Mouse (Mus musculus) neural tube, embryonic 14.5 days (tissue): ENCODE data around the gene Sppl2a. TPM values are rescaled to one million over a fixed set of nuclear protein-coding genes. Genes with fewer than 3 reads are reported as not detected.
"Not testable (repeated sequence)": the region's sequence is repeated elsewhere in the genome, so short reads cannot be mapped to it uniquely, and the experiment has no call there.

ENCODE experiments used
- ATAC-seq: fragments of 200-750 bp; cut with Nextera tagmentation; 2 replicates; pipeline ENCODE4 v1.8.0; 2017; ENCODE audit warnings: low read depth, mild to moderate bottlenecking, moderate TSS enrichment, moderate library complexity
- H3K27ac ChIP-seq: fragments of 300-500 bp; sonication (generic); 2 replicates; pipeline ENCODE4 v1.5.1; 2014; ENCODE audit warnings: low read depth, mild to moderate bottlenecking, control low read depth, low read length, moderate library complexity, mixed read lengths
- H3K27me3 ChIP-seq: fragments of 300-500 bp; sonication (generic); 2 replicates; pipeline ENCODE4 v1.6.1; 2014; ENCODE audit warnings: low read length; ENCODE audit not compliant: control insufficient read depth, insufficient read depth
- H3K36me3 ChIP-seq: fragments of 300-500 bp; sonication (generic); 2 replicates; pipeline ENCODE4 v1.6.1; 2014; ENCODE audit warnings: low read length, mixed read lengths; ENCODE audit not compliant: control insufficient read depth, insufficient read depth
- H3K4me1 ChIP-seq: fragments of 300-500 bp; sonication (generic); 2 replicates; pipeline ENCODE4 v1.6.1; 2014; ENCODE audit warnings: low read length; ENCODE audit not compliant: control insufficient read depth, insufficient read depth
- H3K4me2 ChIP-seq: fragments of 300-500 bp; sonication (generic); 2 replicates; pipeline ENCODE4 v1.6.1; 2014; ENCODE audit warnings: mild to moderate bottlenecking, low read depth, low read length, control low read depth
- H3K4me3 ChIP-seq: fragments of 300-500 bp; sonication (generic); 2 replicates; pipeline ENCODE4 v1.5.1; 2014; ENCODE audit warnings: low read depth, low read length, control low read depth, mixed read lengths
- H3K9ac ChIP-seq: fragments of 300-500 bp; sonication (generic); replicated peaks from 2 replicates; pipeline ENCODE4 v1.6.1; 2014; ENCODE audit warnings: low read depth, mild to moderate bottlenecking, control low read depth, low read length, mixed read lengths
- H3K9me3 ChIP-seq: fragments of 300-500 bp; sonication (generic); 2 replicates; pipeline ENCODE4 v1.6.1; 2016; ENCODE audit warnings: low read length; ENCODE audit not compliant: control insufficient read depth
- WGBS: fragments of 180-500 bp; shearing (Covaris S2); extraction: QIAGEN DNeasy Blood & Tissue Kit; methylation state at CpG from one replicate; pipeline ENCODE4 v1.1.7; 2014; 5-methylcytosine and 5-hydroxymethylcytosine counted together
- polyA plus RNA-seq: library from polyadenylated mRNA; unstranded; fragments of >200 nt; fragmentation: Nextera tagmentation; extraction: Ambion mirVana; gene quantifications from 2 replicates; pipeline ENCODE4 v1.2.1, GENCODE M21; 2014

Sppl2a gene
- polyA plus RNA-seq, 1 experiment from 2014 or later: 40.5 TPM

- H3K27ac ChIP-seq, H3K36me3 ChIP-seq, H3K9me3 ChIP-seq, H3K4me3 ChIP-seq, ATAC-seq, H3K4me2 ChIP-seq, H3K27me3 ChIP-seq, H3K9ac ChIP-seq, H3K4me1 ChIP-seq: not testable (repeated sequence)
- 56% methylated on average over 2 of the region's 2 CpGs for WGBS
Observed at GRCm38 (mm10) chr2:126882711-126883110, 50.3 kb downstream of the Sppl2a start.

DNA sequence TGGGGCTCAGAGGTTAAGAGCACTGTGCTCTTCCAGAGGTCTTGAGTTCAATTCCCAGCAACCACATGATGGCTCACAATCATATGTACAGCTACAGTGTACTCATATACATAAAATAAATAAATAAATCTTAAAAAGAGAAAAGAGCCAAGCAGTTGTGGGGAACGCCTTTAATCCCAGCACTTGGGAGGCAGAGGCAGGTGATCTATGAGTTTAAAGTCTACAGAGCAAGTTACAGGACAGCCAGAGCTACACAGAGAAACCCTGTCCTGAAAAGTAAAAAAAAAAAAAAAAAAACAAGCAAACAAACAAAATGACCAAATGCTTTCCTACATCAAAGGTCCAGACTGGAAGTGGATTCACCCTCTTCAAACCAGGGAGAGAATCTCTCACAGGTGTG lies 55.0 kb downstream of the Sppl2a start:
- ATAC-seq: no peak

GRCm38 (mm10) chr2:126875871-126876796 lies 56.9 kb downstream of the Sppl2a start, which contains the start of gene Trpm7:
Trpm7 (minus strand) TSS chr2:126876230.
- H3K9ac ChIP-seq: peak within 1 kb of the TSS; percentile 91
- no peaks in the 10 kb centered on the region for H3K9me3 ChIP-seq
- H3K4me1 ChIP-seq: peaks cover 14% of the 10 kb centered on the region
- peak within 1 kb of the TSS; percentile 94 for H3K27ac ChIP-seq
- peak within 1 kb of the TSS; percentile 71 for H3K4me2 ChIP-seq
- H3K27me3 ChIP-seq: no peaks in the 10 kb centered on the region
- H3K4me3 ChIP-seq: peak within 1 kb of the TSS; percentile 94
- WGBS: under 1% methylated on average over 79 of the region's 81 CpGs
- ATAC-seq: peak; percentile 99
- no peaks in the 10 kb centered on the region for H3K36me3 ChIP-seq

More for the DNA sequence above, 55.0 kb downstream of the Sppl2a start:
- Histone ChIP-seq H3K36me3 (no peaks in the 10 kb centered on the region), H3K27ac (no peak overlapping the region), H3K27me3 (no peaks in the 10 kb centered on the region), H3K4me3 (no peak overlapping the region), H3K9me3 (no peaks in the 10 kb centered on the region), H3K9ac (no peak overlapping the region), H3K4me1 (peaks cover 14% of the 10 kb centered on the region), H3K4me2 (no peak overlapping the region)
- WGBS: 92% methylated on average over 1 of the region's 1 CpGs

DNA sequence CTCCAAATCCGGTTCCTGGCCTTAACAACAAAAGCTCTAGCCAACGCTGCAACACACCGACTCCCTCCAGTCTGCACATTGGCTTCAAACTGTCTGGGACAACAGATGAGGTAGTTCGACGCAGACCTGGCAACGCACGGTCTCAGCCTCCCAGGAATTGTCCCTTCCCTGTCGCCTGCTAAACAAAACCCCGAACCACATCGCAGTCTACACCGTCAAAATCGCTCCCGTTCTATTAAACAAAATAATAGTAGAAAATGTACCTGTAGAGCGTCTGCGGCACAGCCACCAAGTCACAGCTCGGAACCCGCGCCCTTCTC lies 57.6 kb downstream of the Sppl2a start:
- peak; percentile 63 for ATAC-seq
- peak overlapping the region; percentile 94 for H3K27ac ChIP-seq
- WGBS: under 1% methylated on average over 18 of the region's 18 CpGs

GRCm38 (mm10) chr2:126874809-126875515 lies 58.1 kb downstream of the Sppl2a start:
- Histone ChIP-seq H3K9ac (peak overlapping the region; percentile 91), H3K36me3 (no peaks in the 10 kb centered on the region), H3K27me3 (no peaks in the 10 kb centered on the region), H3K4me2 (peak overlapping the region; percentile 71), H3K27ac (peak overlapping the region; percentile 94), H3K9me3 (no peaks in the 10 kb centered on the region), H3K4me3 (peak overlapping the region; percentile 94), H3K4me1 (peaks cover 14% of the 10 kb centered on the region)
- 27% methylated on average over 13 of the region's 13 CpGs for WGBS
- no peak for ATAC-seq

More for the DNA sequence above, 57.6 kb downstream of the Sppl2a start:
- H3K36me3 ChIP-seq: no peaks in the 10 kb centered on the region
- peak overlapping the region; percentile 94 for H3K4me3 ChIP-seq
- H3K9ac ChIP-seq: peak overlapping the region; percentile 91
- H3K4me1 ChIP-seq: peaks cover 14% of the 10 kb centered on the region
- peak overlapping the region; percentile 71 for H3K4me2 ChIP-seq
- no peaks in the 10 kb centered on the region for H3K27me3 ChIP-seq
- H3K9me3 ChIP-seq: no peaks in the 10 kb centered on the region

DNA sequence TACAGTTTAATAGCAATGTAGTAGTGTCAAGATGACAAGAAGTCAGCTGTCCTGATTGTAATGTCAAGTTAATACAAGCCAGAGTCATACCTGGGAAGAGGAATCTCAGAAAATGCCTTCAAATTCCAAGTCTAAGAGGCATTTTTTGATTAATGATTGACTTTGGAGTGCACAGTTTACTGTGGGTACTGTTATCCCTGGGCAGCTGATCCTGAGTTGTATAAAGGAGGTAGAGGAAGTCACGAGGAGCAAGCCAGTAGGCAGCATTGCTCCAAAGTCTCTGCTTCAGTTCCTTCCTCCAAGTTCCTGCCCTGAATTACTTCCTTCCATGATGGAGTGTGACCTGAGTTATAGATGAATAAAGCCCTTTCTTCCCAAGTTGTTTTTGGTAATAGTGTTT lies 66.7 kb downstream of the Sppl2a start:
- WGBS: 92% methylated on average over 1 of the region's 1 CpGs
- no peak overlapping the region for H3K27ac ChIP-seq
- no peak for ATAC-seq

DNA sequence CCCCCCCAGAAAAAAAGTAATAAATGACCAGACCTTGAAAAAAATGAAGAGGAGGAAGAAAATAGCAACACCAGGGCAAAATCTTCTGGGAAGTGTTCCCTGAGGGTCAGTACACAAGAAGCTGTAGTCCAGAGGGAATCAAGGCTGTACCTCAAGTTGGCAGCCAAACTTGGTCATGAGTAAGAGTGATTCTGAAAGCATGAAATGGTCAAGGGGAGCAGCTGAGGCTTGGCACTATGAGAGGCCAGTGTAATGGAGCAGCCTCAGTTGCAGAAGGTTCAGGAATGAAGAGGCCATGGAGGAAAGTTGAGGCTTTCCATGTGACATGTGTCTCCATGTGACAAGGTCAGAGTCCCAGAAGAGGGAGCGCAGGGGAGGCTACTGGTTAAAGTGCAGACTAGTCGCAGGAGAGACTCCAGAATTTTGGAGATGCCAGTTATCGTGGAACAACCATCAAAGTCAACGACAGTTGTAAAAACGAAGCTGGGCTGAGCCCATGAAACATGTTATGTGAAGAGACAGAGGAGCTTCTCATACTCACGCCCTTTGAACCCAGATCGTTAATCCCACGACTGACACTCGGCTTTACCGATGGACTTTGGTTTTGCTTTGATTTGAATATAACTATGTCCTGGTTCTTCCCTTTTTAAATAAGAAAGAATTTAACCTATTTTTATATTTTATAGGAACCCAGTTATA lies 67.4 kb downstream of the Sppl2a start:
- Histone ChIP-seq H3K9me3 (no peaks in the 10 kb centered on the region), H3K4me3 (no peak overlapping the region), H3K9ac (no peak overlapping the region), H3K27ac (no peak overlapping the region), H3K4me1 (no peaks in the 10 kb centered on the region), H3K27me3 (no peaks in the 10 kb centered on the region), H3K36me3 (no peaks in the 10 kb centered on the region), H3K4me2 (no peak overlapping the region)
- WGBS: 82% methylated on average over 10 of the region's 10 CpGs
- ATAC-seq: no peak

More for the DNA sequence above, 66.7 kb downstream of the Sppl2a start:
- no peak overlapping the region for H3K4me2 ChIP-seq
- H3K4me3 ChIP-seq: no peak overlapping the region
- H3K27me3 ChIP-seq: no peaks in the 10 kb centered on the region
- H3K4me1 ChIP-seq: no peaks in the 10 kb centered on the region
- no peak overlapping the region for H3K9ac ChIP-seq
- no peaks in the 10 kb centered on the region for H3K9me3 ChIP-seq
- H3K36me3 ChIP-seq: no peaks in the 10 kb centered on the region

GRCm38 (mm10) chr2:126865026-126865425 lies 68.0 kb downstream of the Sppl2a start:
- H3K9ac ChIP-seq: no peak overlapping the region
- H3K36me3 ChIP-seq: no peaks in the 10 kb centered on the region
- H3K4me3 ChIP-seq: no peak overlapping the region
- no peak for ATAC-seq
- WGBS: 91% methylated on average over 3 of the region's 3 CpGs
- H3K9me3 ChIP-seq: no peaks in the 10 kb centered on the region
- no peak overlapping the region for H3K27ac ChIP-seq
- no peak overlapping the region for H3K4me2 ChIP-seq
- H3K27me3 ChIP-seq: no peaks in the 10 kb centered on the region
- H3K4me1 ChIP-seq: no peaks in the 10 kb centered on the region
